Mouse (Mus musculus) embryo, embryonic 10 days (tissue): ENCODE measurements around the gene Acsf2.

Source experiments
- DNase-seq: peaks from one replicate; pipeline ENCODE4 v3.0.0-alpha.2; 2015; ENCODE audit warnings: low spot score

Gene Acsf2

GRCm38 (mm10) chr11:94548041-94548784, 53.5 kb downstream of the Acsf2 start:
- DNase-seq: peak; percentile 46

DNA sequence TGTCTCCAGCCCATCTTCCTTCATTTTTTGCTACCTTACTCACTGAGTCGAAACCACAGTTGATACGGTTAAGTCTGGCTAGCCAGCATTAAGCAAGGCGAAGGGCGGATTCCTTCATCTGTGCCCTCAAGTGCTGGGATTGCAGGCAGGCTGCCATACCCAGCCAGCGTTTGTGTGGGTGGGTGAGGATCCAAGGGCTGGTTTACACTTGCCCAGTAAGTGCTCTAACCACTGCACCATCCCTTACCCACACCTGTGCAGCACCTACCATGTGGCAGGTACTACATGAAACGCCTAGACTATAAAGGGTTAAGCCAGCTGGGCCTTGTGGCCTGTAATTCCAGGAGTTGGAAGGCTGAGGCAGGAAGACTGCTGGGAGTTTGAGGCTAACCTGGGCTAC, 54.4 kb downstream of the Acsf2 start:
- DNase-seq: no peak

DNA sequence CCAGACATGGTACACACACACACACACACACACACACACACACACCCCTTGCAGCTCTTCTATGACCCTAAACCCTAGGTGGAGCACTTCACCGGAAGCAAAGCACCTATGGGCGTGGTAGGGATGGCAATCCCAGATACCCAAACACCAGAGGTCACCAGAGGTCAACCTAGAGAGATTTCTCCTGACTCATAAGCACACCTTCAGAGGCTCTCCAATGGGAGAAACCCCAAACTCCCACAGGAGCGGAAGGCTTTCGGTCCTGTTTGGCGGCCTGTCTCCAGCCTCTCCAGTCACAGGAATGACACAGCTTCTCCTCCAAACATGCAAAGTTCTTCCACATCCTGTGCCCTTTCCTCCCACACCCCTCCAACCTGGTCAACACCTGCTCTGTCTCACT, 55.3 kb downstream of the Acsf2 start:
- DNase-seq: no peak

- DNase-seq: no peak
Measured at GRCm38 (mm10) chr11:94544422-94544821, 57.2 kb downstream of the Acsf2 start.

DNA sequence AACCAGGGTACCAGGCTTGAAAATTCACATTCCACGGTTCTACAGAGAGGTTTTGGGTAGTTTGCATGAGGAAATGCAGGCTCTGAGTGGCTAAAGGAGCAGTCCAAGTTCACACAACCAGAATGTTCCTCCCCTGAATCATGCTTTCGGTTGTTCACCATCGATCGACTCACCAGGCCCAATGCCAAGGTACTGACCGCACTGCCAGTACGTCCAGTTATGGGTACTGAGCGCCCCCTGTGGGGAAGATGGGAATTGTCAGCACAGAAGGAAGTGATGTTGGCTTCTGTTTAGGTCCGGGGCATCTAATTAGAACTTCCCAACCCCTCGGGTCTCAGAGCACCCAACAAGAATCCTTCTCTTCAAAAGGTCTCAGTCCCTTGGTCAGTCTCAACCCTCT, 57.7 kb downstream of the Acsf2 start:
- peak; percentile 79 for DNase-seq

- DNase-seq: no peak
Measured at GRCm38 (mm10) chr11:94543344-94543743, 58.3 kb downstream of the Acsf2 start.

DNA sequence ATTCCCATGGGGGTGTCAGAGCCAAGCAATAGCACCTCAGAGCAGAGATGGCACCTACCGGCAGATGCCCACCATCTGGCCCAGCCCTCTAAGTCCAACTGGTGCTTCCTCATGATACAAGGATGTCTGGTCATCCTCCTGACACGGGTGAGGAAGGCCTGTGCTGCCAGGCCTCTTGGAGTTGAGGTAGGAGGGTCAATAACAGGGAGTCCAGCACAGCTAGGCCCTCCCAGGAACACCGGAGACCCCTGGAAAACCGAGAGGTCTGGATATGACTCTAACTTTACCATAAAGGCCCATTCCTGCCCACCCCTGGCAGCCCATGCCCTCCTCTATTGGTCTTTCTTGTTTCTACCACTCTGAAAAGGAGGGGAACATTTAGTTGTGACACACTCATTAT, 59.3 kb downstream of the Acsf2 start:
- no peak for DNase-seq

DNA sequence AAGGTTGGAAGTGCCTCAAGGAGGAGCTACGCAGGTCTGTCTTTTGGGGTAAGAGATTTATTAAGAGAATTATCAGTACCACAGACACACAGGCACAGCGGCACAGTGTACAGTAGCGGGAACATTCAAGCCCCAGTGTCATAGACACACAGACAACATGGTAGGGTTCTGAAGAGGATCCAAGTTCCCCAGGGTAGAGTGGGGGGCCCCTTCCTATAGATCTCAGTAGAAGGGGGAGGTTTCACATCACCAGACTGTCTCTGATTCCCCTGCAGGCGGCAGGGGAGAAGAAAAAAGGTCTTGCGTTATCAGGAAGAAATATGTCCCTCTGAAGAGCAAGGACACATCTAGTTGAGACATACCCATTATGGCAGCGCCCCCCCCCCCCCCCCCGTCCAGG, 61.9 kb downstream of the Acsf2 start:
- DNase-seq: no peak

DNA sequence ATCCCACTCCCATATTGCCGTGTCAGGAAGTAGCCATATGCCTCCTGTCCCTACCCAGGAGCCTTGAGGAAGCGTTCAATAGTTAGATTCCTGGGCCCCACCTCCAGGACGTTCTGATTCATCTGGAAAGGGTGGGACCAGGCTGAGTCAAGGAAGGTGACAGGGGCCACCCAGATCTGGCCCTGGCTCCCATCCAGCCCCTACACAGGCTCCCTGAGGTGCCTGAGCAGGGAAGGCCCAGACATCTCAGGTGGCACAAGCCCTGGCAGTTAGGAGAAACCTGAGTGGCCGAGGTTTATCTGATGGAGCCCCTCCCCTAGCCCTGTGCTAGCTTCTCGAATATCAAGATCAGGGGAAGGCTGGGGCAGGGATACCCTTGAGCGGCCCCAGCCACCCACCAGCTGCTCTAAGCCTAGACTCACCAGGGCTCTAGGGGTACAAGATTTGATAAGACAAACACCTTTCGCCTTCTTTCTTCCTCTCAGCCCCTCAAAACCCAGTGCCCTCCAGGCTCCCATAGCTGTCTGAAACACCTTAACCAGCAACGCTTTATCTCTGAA, 62.9 kb downstream of the Acsf2 start:
- no peak for DNase-seq

- no peak for DNase-seq
Measured at GRCm38 (mm10) chr11:94533171-94533570, 68.5 kb downstream of the Acsf2 start.

DNA sequence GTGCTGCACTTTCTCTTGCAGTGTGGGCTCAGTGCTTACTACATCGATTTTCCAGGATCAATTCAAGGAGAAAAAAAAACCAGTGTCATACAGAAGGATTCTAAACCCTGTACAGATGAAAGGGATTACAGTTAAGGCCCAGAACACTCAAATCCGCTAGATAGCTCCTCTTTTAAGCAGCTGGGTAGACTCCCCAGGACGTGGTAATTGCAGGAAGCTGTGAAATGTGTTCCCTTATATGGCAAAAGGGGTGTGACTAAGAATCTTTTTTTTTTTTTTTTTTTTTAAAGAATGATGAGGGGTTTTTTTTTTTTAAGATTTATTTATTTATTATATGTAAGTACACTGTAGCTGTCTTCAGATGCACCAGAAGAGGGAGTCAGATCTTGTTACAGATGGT, 72.8 kb downstream of the Acsf2 start:
- no peak for DNase-seq

- peak; percentile 64 for DNase-seq
Measured at GRCm38 (mm10) chr11:94526171-94526879, 75.3 kb downstream of the Acsf2 start.

GRCm38 (mm10) chr11:94521219-94521843, 80.3 kb downstream of the Acsf2 start, which contains the start of gene Mycbpap:
TSS of gene Mycbpap (minus strand) at chr11:94521742.
- DNase-seq: peak; percentile 85

GRCm38 (mm10) chr11:94513452-94513851, 88.2 kb downstream of the Acsf2 start:
- no peak for DNase-seq

- no peak for DNase-seq
Measured at GRCm38 (mm10) chr11:94508976-94509375, 92.7 kb downstream of the Acsf2 start.
